Comparison of ENCODE assay signal across 7 mouse cellular contexts in the genomic region with DNA sequence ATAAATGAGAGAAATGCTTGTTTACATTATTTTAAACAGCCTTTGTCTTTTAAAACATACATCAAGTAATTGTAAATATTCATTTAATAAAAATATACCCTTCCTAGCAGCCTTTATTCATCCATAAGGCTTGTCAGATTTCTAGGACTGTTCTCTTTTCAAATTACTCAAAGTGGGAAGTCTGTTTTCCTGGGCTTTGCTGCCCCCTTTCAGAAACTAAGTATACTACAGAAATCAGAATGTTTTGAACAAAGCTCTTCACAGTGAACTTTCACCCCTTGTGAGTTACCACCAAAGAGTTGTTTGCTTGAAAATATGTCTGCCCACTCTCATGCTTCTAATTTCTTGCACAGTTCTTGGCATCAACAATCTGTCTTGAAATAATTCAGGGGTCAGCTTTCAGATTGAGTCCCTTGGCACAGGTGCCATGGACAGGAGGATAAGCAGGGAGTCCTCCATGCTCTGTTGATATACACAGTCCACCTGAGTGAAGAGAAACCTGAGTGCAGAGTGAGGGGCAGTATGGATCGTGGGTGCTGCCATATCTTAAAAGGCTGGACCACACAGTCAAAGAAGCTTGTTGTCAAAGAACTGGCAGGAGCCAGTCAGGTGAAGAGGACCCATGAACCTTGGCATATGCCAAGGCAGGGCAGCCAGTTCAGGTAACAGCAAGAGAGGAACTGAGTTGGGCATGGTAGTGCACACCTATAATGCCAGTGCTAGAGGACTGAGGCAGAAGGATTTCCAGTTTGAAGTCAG. TPM values are rescaled to one million over a fixed set of nuclear protein-coding genes. Genes with fewer than 3 reads are reported as not detected.
A peak's percentile ranks its signal among the peaks of the same experiment; 100 is the strongest.
DNase-seq lines count a peak whose midpoint lies in the region; ATAC-seq and TF ChIP-seq lines count a peak whose summit lies in the region.

No protein-coding gene starts in this region.

- no peak overlapping the region for H3K27ac ChIP-seq in left cerebral cortex, adult 2 months
- no peak overlapping the region for H3K27ac ChIP-seq in embryonic facial prominence, embryonic 15.5 days (replicated peaks)

- no peaks in the 10 kb centered on the region for H3K27me3 ChIP-seq in embryonic facial prominence, embryonic 15.5 days

- peak; percentile 73 for TF ChIP-seq CTCF in left cerebral cortex, adult 2 months (IDR thresholded peaks at IDR 0.05)

- H3K9ac ChIP-seq in embryonic facial prominence, embryonic 15.5 days: no peak overlapping the region

- no peaks in the 10 kb centered on the region for H3K4me1 ChIP-seq in embryonic facial prominence, embryonic 15.5 days

- H3K4me2 ChIP-seq in embryonic facial prominence, embryonic 15.5 days (replicated peaks): no peak overlapping the region

- no peak for DNase-seq in left cerebral cortex, adult 2 months (ENCODE audit: extremely low spot score in 1 of 2, low spot score in 2 of 2)
- DNase-seq in left cerebral cortex, postnatal 36 days (ENCODE audit: low spot score in 2 of 2): no peak
- DNase-seq in MN1 (ENCODE audit: low spot score): peak; percentile 52
- peak; percentile 23 for DNase-seq in kidney, postnatal 10 days
- no peak for DNase-seq in right cerebral cortex, postnatal 25 days

- intact Hi-C loops in left cerebral cortex, adult 2 months (cut with DNase I): loop anchor here (1.0 to 2.0 kb wide), 2 partner anchors 147 to 313 kb away; no protein-coding TSS in a partner anchor
- intact Hi-C loops in left cerebral cortex, postnatal 36 days (cut with DNase I): loop anchor here (5.0 kb wide), 1 partner anchor 312 kb away; no protein-coding TSS in a partner anchor

- H3K36me3 ChIP-seq in embryonic facial prominence, embryonic 15.5 days: peaks cover 4% of the 10 kb centered on the region

- no peaks in the 10 kb centered on the region for H3K9me3 ChIP-seq in embryonic facial prominence, embryonic 15.5 days (replicated peaks)

- no peak overlapping the region for H3K4me3 ChIP-seq in left cerebral cortex, adult 2 months
- H3K4me3 ChIP-seq in embryonic facial prominence, embryonic 15.5 days (replicated peaks): no peak overlapping the region

- 0 out of 2 replicates have a peak, but pooled peaks have one; percentile 15 for ATAC-seq in embryonic facial prominence, embryonic 15.5 days (ENCODE audit: insufficient number of reproducible peaks, low FRiP score, low TSS enrichment, low read depth)
- no peak for ATAC-seq in monocyte, adult 5-6 weeks (replicated peaks; ENCODE audit: insufficient number of reproducible peaks, low FRiP score, low TSS enrichment, poor library complexity, severe bottlenecking)

- WGBS in embryonic facial prominence, embryonic 15.5 days: 38% methylated on average over 1 of the region's 1 CpGs

RNA-seq across cellular contexts. Expression of a gene that starts 47.9 kb away (rescaled TPM):
- 100 to 1,000 TPM; 159 to 164 TPM for total RNA-seq in left cerebral cortex, adult 2 months (2021)
- total RNA-seq in left cerebral cortex, postnatal 36 days (2021): 100 to 1,000 TPM; 131 to 167 TPM
- 270 and 288 TPM in 2 replicates for polyA plus RNA-seq in embryonic facial prominence, embryonic 15.5 days (2015; fragmentation: Nextera tagmentation; extraction: Ambion mirVana)
- 708 to 966 TPM (median 956 TPM) in 3 replicates for total RNA-seq in monocyte, adult 5-6 weeks (2017)

RNA-seq across cellular contexts. Expression of a gene that starts 53.2 kb away (rescaled TPM):
- 10 to 100 TPM; 19.9 to 23.5 TPM for total RNA-seq in left cerebral cortex, adult 2 months (2021)
- total RNA-seq in left cerebral cortex, postnatal 36 days (2021): 10 to 100 TPM; 19.7 to 21.7 TPM
- polyA plus RNA-seq in embryonic facial prominence, embryonic 15.5 days (2015; fragmentation: Nextera tagmentation; extraction: Ambion mirVana): 22.9 and 23.1 TPM in 2 replicates
- total RNA-seq in monocyte, adult 5-6 weeks (2017): 321 to 541 TPM (median 341 TPM) in 3 replicates

Comparison
In these comparisons a context has a peak if more than half of its experiments do, and no peak if none do; other contexts are left out.
1. DNase-seq: peak in MN1 (single experiment) and kidney, postnatal 10 days (single experiment); none in left cerebral cortex, adult 2 months (0 of 2), left cerebral cortex, postnatal 36 days (0 of 2) and right cerebral cortex, postnatal 25 days (single experiment).
2. RNA of a gene that starts 53.2 kb away (total RNA-seq): 321 to 541 TPM in monocyte, adult 5-6 weeks; 19.9 to 23.5 TPM in left cerebral cortex, adult 2 months and 19.7 to 21.7 TPM in left cerebral cortex, postnatal 36 days; every median in the first group is over 10 times any median in the second.